Mouse (Mus musculus) MEL (cell line): ENCODE measurements at regions not wholly inside any gene's neighbourhood (a gene's known extent, or its start where the extent isn't known, plus 50 kb on each side); places are given as distances from the start of the nearest gene placed in this dataset.

Experiments
- BHLHE40 ChIP-seq: IDR thresholded peaks from 2 replicates; pipeline ENCODE4 v1.6.1; 2012; ENCODE audit warnings: low read depth, mild to moderate bottlenecking, inconsistent platforms, low read length, improper control_type of control experiment, borderline replicate concordance
- CTCF ChIP-seq, 3 experiments: IDR thresholded peaks in 2 of 3; conservative IDR thresholded peaks in 1 of 3; 2 replicates each; pipeline ENCODE4 v1.5.1; 2011 to 2012; ENCODE audit warnings: low read length in 3 of 3, low read depth in 2 of 3, mild to moderate bottlenecking in 2 of 3, improper control_type of control experiment in 1 of 3, inconsistent platforms in 1 of 3, mixed read lengths in 1 of 3, moderate library complexity in 1 of 3; ENCODE audit not compliant: control insufficient read depth in 1 of 3, insufficient read depth in 1 of 3, poor library complexity in 1 of 3, severe bottlenecking in 1 of 3
- EP300 ChIP-seq, 2 experiments: IDR thresholded peaks; 2 replicates each; pipeline ENCODE4 v1.6.1; 2011; ENCODE audit warnings: improper control_type of control experiment in 2 of 2, low read length in 2 of 2, low read depth in 1 of 2, mild to moderate bottlenecking in 1 of 2
- ETS1 ChIP-seq: IDR thresholded peaks from 2 replicates; pipeline ENCODE4 v1.6.1; 2012; ENCODE audit warnings: low read depth, mild to moderate bottlenecking, inconsistent platforms, low read length, improper control_type of control experiment, moderate library complexity
- GABPA ChIP-seq: IDR thresholded peaks from 2 replicates; pipeline ENCODE4 v1.6.1; 2012; ENCODE audit warnings: low read depth, mild to moderate bottlenecking, inconsistent platforms, low read length, improper control_type of control experiment, moderate library complexity
- MAX ChIP-seq: IDR thresholded peaks from 2 replicates; pipeline ENCODE4 v1.6.1; 2011; ENCODE audit warnings: low read length, improper control_type of control experiment
- MEF2A ChIP-seq: IDR thresholded peaks from 2 replicates; pipeline ENCODE4 v1.6.1; 2014; ENCODE audit warnings: low read depth, mild to moderate bottlenecking, inconsistent platforms, low read length, improper control_type of control experiment; ENCODE audit not compliant: poor library complexity, insufficient replicate concordance, severe bottlenecking; ENCODE audit errors: extremely low read depth
- MYB ChIP-seq: IDR thresholded peaks from 2 replicates; pipeline ENCODE4 v1.6.1; 2011; ENCODE audit warnings: mild to moderate bottlenecking, low read depth, low read length, improper control_type of control experiment
- NRF1 ChIP-seq: IDR thresholded peaks from 2 replicates; pipeline ENCODE4 v1.6.1; 2014; ENCODE audit warnings: low read depth, mild to moderate bottlenecking, inconsistent platforms, low read length, improper control_type of control experiment, moderate library complexity; ENCODE audit not compliant: poor library complexity, insufficient read depth, severe bottlenecking
- RCOR1 ChIP-seq: IDR thresholded peaks from 2 replicates; pipeline ENCODE4 v1.6.1; 2012; ENCODE audit warnings: low read depth, mild to moderate bottlenecking, inconsistent platforms, low read length, improper control_type of control experiment
- TCF12 ChIP-seq: IDR thresholded peaks from 2 replicates; pipeline ENCODE4 v1.6.1; 2014; ENCODE audit warnings: low read depth, mild to moderate bottlenecking, inconsistent platforms, low read length, improper control_type of control experiment, moderate library complexity
- USF1 ChIP-seq: IDR thresholded peaks from 2 replicates; pipeline ENCODE4 v1.6.1; 2014; ENCODE audit warnings: low read depth, mild to moderate bottlenecking, inconsistent platforms, low read length, improper control_type of control experiment, moderate library complexity
- USF2 ChIP-seq, 2 experiments: IDR thresholded peaks; 2 replicates each; pipeline ENCODE4 v1.6.1; 2011 to 2012; ENCODE audit warnings: improper control_type of control experiment in 2 of 2, low read length in 2 of 2, borderline replicate concordance in 1 of 2, inconsistent platforms in 1 of 2, low read depth in 1 of 2, mild to moderate bottlenecking in 1 of 2; ENCODE audit not compliant: insufficient read depth in 1 of 2
- ZNF384 ChIP-seq: IDR thresholded peaks from 2 replicates; pipeline ENCODE4 v1.6.1; 2012; ENCODE audit warnings: low read depth, mild to moderate bottlenecking, inconsistent platforms, low read length, improper control_type of control experiment

GRCm38 (mm10) chr8:26449291-26449690 lies 330.0 kb downstream of the Gm45692 start:
- no peak for TF ChIP-seq RCOR1
- no peak for TF ChIP-seq USF1
- no peak for TF ChIP-seq EP300 (IDR thresholded peaks at IDR 0.05; ENCODE audit: low read depth in 1 of 2, low read length in 2 of 2)
- no peak for TF ChIP-seq ETS1
- no peak for TF ChIP-seq MEF2A
- no peak for TF ChIP-seq CTCF (IDR thresholded peaks at IDR 0.05 in 2 of 3, conservative IDR thresholded peaks at IDR 0.05 in 1 of 3; ENCODE audit: control insufficient read depth in 1 of 3, insufficient read depth in 1 of 3, low read depth in 2 of 3, low read length in 3 of 3, poor library complexity in 1 of 3, severe bottlenecking in 1 of 3)
- TF ChIP-seq TCF12: no peak
- TF ChIP-seq GABPA: no peak
- TF ChIP-seq USF2 (IDR thresholded peaks at IDR 0.05; ENCODE audit: borderline replicate concordance in 1 of 2, insufficient read depth in 1 of 2, low read depth in 1 of 2, low read length in 2 of 2): no peak
- no peak for TF ChIP-seq MYB
- no peak for TF ChIP-seq NRF1
- TF ChIP-seq BHLHE40: no peak
- TF ChIP-seq ZNF384: no peak
- TF ChIP-seq MAX: no peak
